9 mouse cellular contexts compared by ENCODE assay signal in the genomic region with DNA sequence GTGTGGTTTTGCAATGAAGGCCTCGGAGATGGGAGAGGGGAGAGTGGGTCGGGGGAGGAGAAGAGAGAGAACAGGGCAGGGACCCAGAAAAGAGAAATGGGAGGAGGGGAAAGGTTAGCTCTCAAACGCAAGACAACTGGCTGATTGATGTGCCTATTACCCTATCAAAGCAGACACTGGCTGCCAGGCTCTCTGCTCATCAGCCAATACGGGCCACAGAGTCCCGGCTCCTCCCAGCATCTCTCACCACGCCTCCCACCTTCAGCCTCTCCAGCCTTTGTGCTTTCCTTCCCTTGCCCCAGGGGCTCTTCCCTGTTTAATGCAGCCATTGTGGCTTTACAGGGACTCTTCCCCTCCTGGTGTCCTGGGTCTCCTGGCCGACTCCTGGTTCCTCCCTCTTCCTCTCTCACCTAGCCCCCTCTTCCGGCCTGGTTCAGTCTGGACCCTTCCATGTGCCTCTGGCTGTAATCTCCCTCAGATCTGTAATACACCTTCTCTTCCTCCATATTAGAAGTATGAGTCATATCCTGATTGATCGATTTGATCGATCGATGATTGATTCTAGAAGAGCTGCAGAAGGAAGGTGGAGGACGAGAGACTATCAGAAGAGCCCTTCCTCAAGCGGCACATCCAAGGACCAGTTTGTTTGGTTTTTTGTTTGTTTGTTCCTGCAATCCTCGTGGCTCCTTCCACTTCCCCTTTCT. TPM values are rescaled to one million over a fixed set of nuclear protein-coding genes. Genes with fewer than 3 reads are reported as not detected.
DNase-seq lines count a peak whose midpoint lies in the region; ATAC-seq and TF ChIP-seq lines count a peak whose summit lies in the region.
"Had no signal": no experiment of that assay in that cellular context is flagged by ENCODE, and none has a peak within 500 bp of the region (broad histone marks: within the 10 kb centered on the region; RNA-seq: fewer than 3 reads in every experiment).

No protein-coding gene starts in this region.

- DNase-seq in gastrocnemius, adult 2 months: peak; percentile 38
- no peak for DNase-seq in gastrocnemius, adult 8-10 months (ENCODE audit: low spot score in 2 of 2)
- DNase-seq in embryo, embryonic 10 days (ENCODE audit: low spot score): peak; percentile 94
- DNase-seq in gastrocnemius, postnatal 25 days: peak; percentile 44
- DNase-seq in induced T-regulatory cell, adult 2 months (ENCODE audit: low read depth): peak; percentile 40
- peak; percentile 52 to 66 for DNase-seq in left cerebral cortex, postnatal 25 days (ENCODE audit: low spot score in 2 of 2)
- DNase-seq in spleen, postnatal 4 days (ENCODE audit: low spot score in 2 of 2): peak; percentile 54 to 72

- intact Hi-C loops in gastrocnemius, adult 2 months (cut with DNase I): no loop called here
- intact Hi-C loops in left cerebral cortex, postnatal 25 days (cut with DNase I): no loop called here

- H3K27ac ChIP-seq in gastrocnemius, adult 2 months: no peak overlapping the region

- peak; percentile 100 for ATAC-seq in megakaryocyte-erythroid progenitor cell, adult 5-6 weeks (replicated peaks; ENCODE audit: low FRiP score, low TSS enrichment, poor library complexity, severe bottlenecking)

- TF ChIP-seq CTCF in gastrocnemius, adult 2 months (IDR thresholded peaks at IDR 0.05): no peak

- peak overlapping the region; percentile 47 for H3K4me3 ChIP-seq in gastrocnemius, adult 2 months

RNA-seq across cellular contexts. Expression of a gene that starts 8.8 kb away (rescaled TPM):
- total RNA-seq in gastrocnemius, adult 2 months (2021): under 1 TPM in 1 of 2 experiments, not detected in 1; 0.54 TPM
- under 1 TPM in 2 of 4 experiments, not detected in 2; 0.34 to 0.70 TPM for total RNA-seq in gastrocnemius, adult 8-10 months (2022)
- under 1 TPM; 0.49 to 0.72 TPM for total RNA-seq in gastrocnemius, postnatal 25 days (2021)
- total RNA-seq in left cerebral cortex, postnatal 25 days (2021): 10 to 100 TPM in 1 of 2 experiments, 1 to 10 TPM in 1; 9.7 to 11.6 TPM
- total RNA-seq in megakaryocyte-erythroid progenitor cell, adult 5-6 weeks (2014; fragmentation: Nextera tagmentation): 6.0 and 9.8 TPM in 2 replicates
- total RNA-seq in megakaryocyte-erythroid progenitor cell, adult 5-6 weeks (2017): 1.9 TPM in 1 of 2 replicates, not detected in the other
- total RNA-seq: neutrophil, adult 5-6 weeks had no signal

Comparison
In these comparisons a context has a peak if more than half of its experiments do, and no peak if none do; other contexts are left out.
1. DNase-seq: peak in gastrocnemius, adult 2 months (single experiment), embryo, embryonic 10 days (single experiment), gastrocnemius, postnatal 25 days (single experiment), induced T-regulatory cell, adult 2 months (single experiment), left cerebral cortex, postnatal 25 days (2 of 2) and spleen, postnatal 4 days (2 of 2); none in gastrocnemius, adult 8-10 months (0 of 2).